Mouse (Mus musculus) liver, embryonic 16.5 days (tissue): Measurements from ENCODE around the gene Vmn2r5. TPM values are rescaled to one million over a fixed set of nuclear protein-coding genes. Genes with fewer than 3 reads are reported as not detected.
"Not testable (repeated sequence)": the region's sequence is repeated elsewhere in the genome, so short reads cannot be mapped to it uniquely, and the experiment has no call there.

Source experiments
- ATAC-seq: fragments of 200-750 bp; cut with Nextera tagmentation; 2 replicates; pipeline ENCODE4 v1.8.0; 2017; ENCODE audit warnings: low read depth, mild to moderate bottlenecking, moderate number of reproducible peaks, moderate library complexity
- H3K27ac ChIP-seq: fragments of 300-500 bp; sonication (generic); 2 replicates; pipeline ENCODE4 v1.5.1; 2014; ENCODE audit warnings: mild to moderate bottlenecking, low read length
- H3K27me3 ChIP-seq: fragments of 300-500 bp; sonication (generic); 2 replicates; pipeline ENCODE4 v1.6.1; 2014; ENCODE audit warnings: low read depth, low read length, mixed read lengths; ENCODE audit not compliant: control insufficient read depth, insufficient read depth
- H3K36me3 ChIP-seq: fragments of 300-500 bp; sonication (generic); 2 replicates; pipeline ENCODE4 v1.6.1; 2014; ENCODE audit warnings: mild to moderate bottlenecking; ENCODE audit not compliant: control insufficient read depth, insufficient read depth
- H3K4me1 ChIP-seq: fragments of 300-500 bp; sonication (generic); 2 replicates; pipeline ENCODE4 v1.6.1; 2014; ENCODE audit warnings: low read depth, low read length, mixed read lengths; ENCODE audit not compliant: control insufficient read depth
- H3K4me2 ChIP-seq: fragments of 300-500 bp; sonication (generic); 2 replicates; pipeline ENCODE4 v1.6.1; 2014; ENCODE audit warnings: low read depth, low read length, mixed read lengths
- H3K4me3 ChIP-seq: fragments of 300-500 bp; sonication (generic); 2 replicates; pipeline ENCODE4 v1.5.1; 2014; ENCODE audit warnings: low read depth, mild to moderate bottlenecking, low read length
- H3K9ac ChIP-seq: fragments of 300-500 bp; sonication (generic); 2 replicates; pipeline ENCODE4 v1.6.1; 2014; ENCODE audit warnings: low read depth, low read length
- H3K9me3 ChIP-seq: fragments of 300-500 bp; sonication (generic); replicated peaks from 2 replicates; pipeline ENCODE4 v1.6.1; 2016; ENCODE audit warnings: low read length; ENCODE audit not compliant: control insufficient read depth
- WGBS: fragments of 180-500 bp; shearing (Covaris S2); extraction: QIAGEN DNeasy Blood & Tissue Kit; methylation state at CpG from one replicate; pipeline ENCODE4 v1.1.7; 2014; ENCODE audit not compliant: insufficient replicate concordance; 5-methylcytosine and 5-hydroxymethylcytosine counted together
- polyA plus RNA-seq: library from polyadenylated mRNA; unstranded; fragments of >200 nt; fragmentation: Nextera tagmentation; extraction: Ambion mirVana; gene quantifications from 2 replicates; pipeline ENCODE4 v1.2.1, GENCODE M21; 2015

The Vmn2r5 gene
- not detected in 2 replicates for polyA plus RNA-seq

DNA sequence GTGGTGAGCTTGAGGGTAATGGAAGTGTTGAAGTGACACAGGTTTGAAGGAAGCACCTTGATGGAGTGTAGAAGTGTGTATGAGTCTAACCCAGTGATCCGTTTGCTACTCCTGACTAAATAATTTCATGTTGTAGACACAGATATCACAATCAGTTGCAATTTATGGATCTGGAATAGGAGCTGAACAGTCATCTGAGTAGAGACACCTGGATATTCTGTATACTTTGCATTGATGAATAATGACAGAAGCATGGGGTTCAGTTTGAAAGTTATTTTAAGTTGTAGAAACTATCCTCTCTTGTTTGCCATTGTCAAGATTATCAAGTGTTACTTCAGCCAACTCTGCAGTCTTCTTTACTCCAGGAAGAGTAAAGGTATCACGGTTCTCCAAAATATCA is at the start of gene Vmn2r5:
Vmn2r5 (minus strand) TSS at position 101 of the 400 bp plus-strand sequence.
- ATAC-seq, result not testable (repeated sequence)
- WGBS, result no CpG with 5 or more reads among the region's 2 CpGs

DNA sequence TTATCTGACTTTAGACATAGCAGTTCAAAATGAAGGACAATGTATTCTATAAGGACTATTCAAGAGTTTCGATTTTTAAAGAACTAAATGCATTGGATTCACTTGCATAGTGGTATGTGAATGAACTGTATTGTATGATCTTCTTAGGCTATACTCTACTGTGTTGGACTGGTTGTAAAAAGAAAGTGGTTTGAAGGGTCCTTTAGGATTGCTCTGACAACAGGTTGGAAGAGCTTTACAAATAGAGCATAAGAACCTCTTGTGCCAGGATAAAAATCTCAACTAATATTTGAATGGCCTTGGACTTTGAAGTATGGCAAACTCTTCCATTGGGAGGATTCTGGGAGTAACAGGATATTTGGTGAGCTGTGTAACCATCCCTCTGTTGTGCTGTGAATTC is 13.9 kb upstream of the Vmn2r5 start:
- H3K4me2 ChIP-seq, H3K9ac ChIP-seq, H3K4me3 ChIP-seq, H3K36me3 ChIP-seq, H3K9me3 ChIP-seq, H3K27me3 ChIP-seq, ATAC-seq, H3K27ac ChIP-seq, H3K4me1 ChIP-seq: not testable (repeated sequence)
- WGBS, result 54% methylated on average over 1 of the region's 1 CpGs

More for the DNA sequence above, at the start of gene Vmn2r5:
- H3K4me3 ChIP-seq, H3K27ac ChIP-seq, H3K4me2 ChIP-seq, H3K27me3 ChIP-seq, H3K9ac ChIP-seq, H3K36me3 ChIP-seq, H3K4me1 ChIP-seq, H3K9me3 ChIP-seq: not testable (repeated sequence)

Other genes starting within 250 kb of the Vmn2r5 start
- gene Vmn2r3, start 220.1 kb downstream of the Vmn2r5 start, polyA plus RNA-seq, result not detected in 2 replicates
- gene Vmn2r4, start 94.5 kb downstream of the Vmn2r5 start, polyA plus RNA-seq, result not detected in 2 replicates
- gene Vmn2r6, start 56.0 kb upstream of the Vmn2r5 start, polyA plus RNA-seq, result not detected in 2 replicates